Mouse (Mus musculus): ENCODE measurements around the gene Thsd7b.
A peak's percentile ranks its signal among the peaks of the same experiment; 100 is the strongest.
"Not testable (repeated sequence)": the region's sequence is repeated elsewhere in the genome, so short reads cannot be mapped to it uniquely, and the experiment has no call there.

Thsd7b gene

GRCm38 (mm10) chr1:129838486-129838885 is 565.4 kb downstream of the Thsd7b start:
- no peak for DNase-seq (ENCODE audit: low spot score in 2 of 2)

GRCm38 (mm10) chr1:129843416-129843815 is 570.3 kb downstream of the Thsd7b start:
- DNase-seq (ENCODE audit: low spot score in 2 of 2) = no peak

- no peak for DNase-seq (ENCODE audit: low spot score in 2 of 2)
Observed at GRCm38 (mm10) chr1:129850007-129850564, 577.0 kb downstream of the Thsd7b start.

GRCm38 (mm10) chr1:129867714-129868113 is 594.6 kb downstream of the Thsd7b start:
- DNase-seq (ENCODE audit: low spot score in 2 of 2) = no peak

GRCm38 (mm10) chr1:129874355-129874754 is 601.3 kb downstream of the Thsd7b start:
- DNase-seq (ENCODE audit: low spot score in 2 of 2) = no peak

- no peak for DNase-seq (ENCODE audit: low spot score in 2 of 2)
Observed at GRCm38 (mm10) chr1:129887861-129888260, 614.8 kb downstream of the Thsd7b start.

- DNase-seq (ENCODE audit: low spot score in 2 of 2) = no peak
Observed at GRCm38 (mm10) chr1:129898121-129898520, 625.0 kb downstream of the Thsd7b start.

GRCm38 (mm10) chr1:129915484-129915883 is 642.4 kb downstream of the Thsd7b start:
- DNase-seq (ENCODE audit: low spot score in 2 of 2) = no peak

GRCm38 (mm10) chr1:129917568-129917967 is 644.5 kb downstream of the Thsd7b start:
- no peak for DNase-seq (ENCODE audit: low spot score in 2 of 2)

- no peak for DNase-seq (ENCODE audit: low spot score in 2 of 2)
Observed at GRCm38 (mm10) chr1:129919385-129919784, 646.3 kb downstream of the Thsd7b start.

- peak in 1 of 2 experiments; percentile 8 for DNase-seq (ENCODE audit: low spot score in 2 of 2)
Observed at GRCm38 (mm10) chr1:129931003-129931402, 657.9 kb downstream of the Thsd7b start.

GRCm38 (mm10) chr1:129943116-129943515 is 670.0 kb downstream of the Thsd7b start:
- DNase-seq (ENCODE audit: low spot score in 2 of 2) = no peak

GRCm38 (mm10) chr1:129947026-129947425 is 673.9 kb downstream of the Thsd7b start:
- DNase-seq (ENCODE audit: low spot score in 2 of 2) = no peak

GRCm38 (mm10) chr1:129955478-129955877 is 682.4 kb downstream of the Thsd7b start:
- DNase-seq (ENCODE audit: low spot score in 2 of 2) = no peak

- DNase-seq (ENCODE audit: low spot score in 2 of 2) = no peak
Observed at GRCm38 (mm10) chr1:129956625-129957024, 683.5 kb downstream of the Thsd7b start.

GRCm38 (mm10) chr1:129959352-129959751 is 686.2 kb downstream of the Thsd7b start:
- DNase-seq (ENCODE audit: low spot score in 2 of 2) = not testable (repeated sequence)

- no peak for DNase-seq (ENCODE audit: low spot score in 2 of 2)
Observed at GRCm38 (mm10) chr1:129963166-129963565, 690.1 kb downstream of the Thsd7b start.

- not testable (repeated sequence) for DNase-seq (ENCODE audit: low spot score in 2 of 2)
Observed at GRCm38 (mm10) chr1:129989247-129989646, 716.1 kb downstream of the Thsd7b start.

GRCm38 (mm10) chr1:129990821-129991220 is 717.7 kb downstream of the Thsd7b start:
- DNase-seq (ENCODE audit: low spot score in 2 of 2) = no peak

GRCm38 (mm10) chr1:130055012-130055411 is 781.9 kb downstream of the Thsd7b start:
- DNase-seq (ENCODE audit: low spot score in 2 of 2) = no peak

- no peak for DNase-seq (ENCODE audit: low spot score in 2 of 2)
Observed at GRCm38 (mm10) chr1:130062105-130062504, 789.0 kb downstream of the Thsd7b start.

GRCm38 (mm10) chr1:130066193-130066959 is 793.3 kb downstream of the Thsd7b start:
- DNase-seq (ENCODE audit: low spot score in 2 of 2) = no peak

- no peak for DNase-seq (ENCODE audit: low spot score in 2 of 2)
Observed at GRCm38 (mm10) chr1:130083788-130084187, 810.7 kb downstream of the Thsd7b start.

Measured in frontal cortex, postnatal 10 days (tissue).